Mouse (Mus musculus): ENCODE measurements at regions not wholly inside any gene's neighbourhood (a gene's known extent, or its start where the extent isn't known, plus 50 kb on each side); places are given as distances from the start of the nearest gene placed in this dataset.

- DNase-seq (ENCODE audit: low spot score) = no peak
These were observed 153.2 kb downstream of the Matn1 start for GRCm38 (mm10) chr4:131097421-131097820.

DNA sequence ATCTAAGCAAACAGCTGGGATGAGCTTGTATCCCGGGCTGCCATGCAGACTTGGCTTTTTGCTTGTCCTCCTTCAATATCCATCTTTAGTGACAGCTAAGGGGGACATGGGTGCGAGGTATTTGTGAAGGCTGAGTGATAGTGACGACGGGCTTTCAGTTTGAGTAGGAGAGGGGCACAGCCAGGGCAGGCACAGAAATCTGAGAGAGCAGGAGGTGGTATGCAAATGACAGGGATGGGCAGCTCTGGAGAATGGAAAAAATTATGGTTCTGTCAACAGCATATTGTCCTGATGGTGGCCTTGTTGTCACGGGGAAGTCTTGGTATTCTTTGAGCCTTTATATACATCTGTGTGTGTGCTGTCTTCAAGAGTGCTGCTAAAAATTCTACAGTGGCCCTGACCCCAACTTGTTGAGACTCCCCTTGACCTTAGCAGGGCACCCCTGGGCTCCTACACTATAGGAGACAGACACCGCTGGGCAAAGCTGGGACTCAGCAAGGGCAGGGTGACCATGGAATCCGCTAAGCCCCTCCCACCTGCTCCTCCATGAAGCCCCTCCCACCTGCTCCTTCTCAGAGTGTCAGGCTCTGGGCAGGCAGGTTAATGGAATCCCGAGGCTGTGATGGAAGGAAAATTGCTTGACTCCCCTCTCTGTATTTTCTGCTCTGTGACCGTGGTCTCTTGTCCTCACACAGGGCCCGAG, 156.1 kb downstream of the Matn1 start:
- DNase-seq (ENCODE audit: low spot score) = no peak

DNA sequence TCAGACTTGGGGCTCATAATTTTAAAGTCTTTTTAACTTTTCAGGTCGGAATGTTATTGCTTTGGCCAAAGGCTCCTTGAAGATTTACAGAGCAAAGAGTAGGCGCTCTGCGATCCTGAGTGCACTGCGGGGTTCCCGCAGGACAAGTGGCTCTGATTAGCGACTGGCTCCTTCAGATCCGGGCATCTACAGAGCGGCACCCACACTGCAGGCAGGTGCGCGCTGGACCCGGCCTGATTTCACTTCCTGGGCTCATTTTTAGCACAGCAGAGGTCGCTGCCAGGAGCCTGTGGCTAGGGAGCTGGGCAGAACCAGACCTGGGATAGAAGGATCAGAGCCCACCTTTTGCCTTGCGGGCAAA, 156.6 kb downstream of the Matn1 start:
- no peak for DNase-seq (ENCODE audit: low spot score)

DNA sequence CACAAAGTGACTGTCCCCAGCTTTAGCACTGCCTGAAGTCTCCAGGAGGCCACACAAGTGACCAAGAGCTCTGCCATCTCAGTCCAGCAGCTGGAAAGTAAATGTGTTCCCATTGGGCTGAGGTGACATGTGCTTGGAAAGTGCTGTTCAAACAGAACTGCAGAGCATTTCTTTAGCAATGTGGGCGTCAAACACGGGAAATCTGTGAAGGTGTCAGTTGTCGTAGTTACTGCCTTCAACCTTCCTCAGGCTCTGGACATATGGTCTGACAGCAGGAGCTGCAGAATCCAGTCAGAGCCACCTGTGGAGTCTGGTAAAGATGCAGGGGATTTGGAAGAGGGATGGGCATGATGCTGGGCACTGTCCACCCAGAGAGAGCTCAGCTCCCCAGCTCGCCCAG, 158.0 kb downstream of the Matn1 start:
- DNase-seq (ENCODE audit: low spot score) = no peak

- no peak for DNase-seq (ENCODE audit: low spot score)
These were observed 163.1 kb downstream of the Matn1 start for GRCm38 (mm10) chr4:131107127-131107857.

DNA sequence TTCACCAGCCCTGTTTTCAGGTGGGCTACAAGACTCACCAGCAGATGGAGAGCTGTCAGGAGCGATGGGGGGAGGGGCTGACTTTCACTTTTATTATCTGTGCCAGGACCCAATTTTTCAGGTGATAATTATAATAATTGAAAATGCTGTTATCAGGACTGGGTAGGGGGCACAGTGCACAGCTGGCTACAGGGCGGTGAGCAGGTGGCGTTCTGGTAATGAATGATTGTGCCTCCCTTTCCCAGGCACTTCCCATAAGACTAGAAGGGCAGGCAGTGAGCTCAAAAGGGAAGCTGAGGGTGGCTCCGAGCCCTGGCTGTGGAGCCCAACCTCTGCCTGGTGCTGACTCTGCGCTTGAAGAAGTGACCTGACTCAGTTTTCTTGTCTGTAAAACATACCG, 168.4 kb downstream of the Matn1 start:
- no peak for DNase-seq (ENCODE audit: low spot score)

GRCm38 (mm10) chr4:131113727-131114303, 169.6 kb downstream of the Matn1 start:
- DNase-seq (ENCODE audit: low spot score) = no peak

GRCm38 (mm10) chr4:131115247-131115646, 171.1 kb downstream of the Matn1 start:
- peak; percentile 42 for DNase-seq (ENCODE audit: low spot score)

DNA sequence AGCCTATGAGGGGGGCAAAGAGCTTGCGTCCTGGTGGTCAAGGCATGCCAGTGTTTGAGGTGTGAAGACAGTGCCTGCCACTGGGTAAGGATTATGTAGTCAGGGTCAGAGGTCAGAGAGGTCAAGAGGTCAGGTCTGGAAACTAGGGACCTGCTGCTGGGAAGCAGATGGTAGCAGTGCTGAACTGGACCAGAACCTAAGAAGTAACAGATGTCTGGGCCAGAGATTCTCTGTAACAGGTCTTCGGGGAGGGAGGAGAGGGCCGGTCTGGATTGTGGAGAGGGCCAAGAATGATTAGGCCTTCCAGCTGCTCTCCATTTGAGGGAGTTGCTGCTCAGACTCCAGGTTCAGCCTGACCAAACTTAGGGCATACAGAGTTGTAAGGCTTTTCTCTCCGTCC, 174.4 kb downstream of the Matn1 start:
- DNase-seq (ENCODE audit: low spot score) = no peak

GRCm38 (mm10) chr4:131119621-131120020, 175.4 kb downstream of the Matn1 start:
- DNase-seq (ENCODE audit: low spot score) = no peak

DNA sequence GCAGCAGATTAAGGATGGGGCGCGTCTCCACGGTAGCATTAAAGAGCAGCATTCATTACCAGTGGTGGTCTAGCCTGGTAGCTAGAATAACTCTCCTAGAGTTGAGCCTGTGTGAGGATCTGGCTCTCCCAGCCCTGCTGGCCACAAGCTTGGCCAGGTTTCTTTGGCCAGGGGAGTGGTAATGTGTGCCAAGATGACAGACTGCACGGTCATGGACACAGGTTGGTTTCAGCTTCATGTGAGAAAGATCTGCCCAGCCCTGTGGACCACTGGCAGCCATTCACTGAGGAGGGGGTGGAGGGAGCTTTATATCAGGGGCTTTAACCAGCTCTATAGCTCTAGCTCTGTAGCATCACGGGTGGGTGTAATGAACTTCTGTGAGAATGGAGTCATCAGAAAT, 176.5 kb downstream of the Matn1 start:
- DNase-seq (ENCODE audit: low spot score) = peak; percentile 3

- no peak for DNase-seq (ENCODE audit: low spot score)
These were observed 181.8 kb downstream of the Matn1 start for GRCm38 (mm10) chr4:131125975-131126374.

DNA sequence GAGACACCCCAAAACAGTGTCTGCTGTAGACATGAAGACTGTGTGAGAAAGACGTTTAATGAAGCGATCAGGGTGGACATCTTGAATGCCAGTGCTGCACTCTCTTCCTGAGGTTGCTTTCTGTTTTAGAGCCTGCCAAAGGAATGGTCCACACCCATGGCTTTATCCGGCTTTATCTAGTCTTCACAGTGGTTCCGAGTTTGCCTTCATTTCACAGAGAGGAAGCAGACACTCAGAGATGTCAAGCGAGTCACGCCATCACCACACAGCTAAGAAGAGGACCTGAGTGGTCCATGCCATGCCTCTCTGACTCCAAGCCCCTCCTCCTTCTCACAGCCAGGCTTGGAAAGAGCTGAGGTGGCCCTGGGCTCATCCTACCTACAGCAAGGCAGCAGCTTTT, 182.7 kb downstream of the Matn1 start:
- no peak for DNase-seq (ENCODE audit: low spot score)

GRCm38 (mm10) chr4:131128646-131129045, 184.5 kb downstream of the Matn1 start:
- DNase-seq (ENCODE audit: low spot score) = no peak

GRCm38 (mm10) chr4:131132201-131132600, 188.0 kb downstream of the Matn1 start:
- no peak for DNase-seq (ENCODE audit: low spot score)

DNA sequence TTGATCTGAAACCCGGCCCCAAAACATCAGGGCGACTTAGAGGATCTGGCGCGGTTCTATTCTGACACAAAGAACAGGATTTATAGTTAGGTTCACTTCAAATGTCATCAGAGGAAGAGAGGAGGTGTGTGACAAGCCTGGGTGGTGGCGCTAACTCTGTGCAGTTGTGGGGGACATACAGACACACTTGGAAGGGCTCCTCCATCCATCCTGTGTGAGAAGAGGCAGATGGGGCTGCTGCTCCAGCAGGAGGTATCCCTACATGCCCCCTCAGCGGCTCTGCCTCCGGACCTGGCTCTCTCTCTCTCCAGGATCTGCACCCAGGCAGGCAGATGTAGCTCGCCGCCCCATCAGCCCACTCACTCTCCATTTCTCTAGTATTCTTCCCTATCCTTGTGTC, 188.6 kb downstream of the Matn1 start:
- no peak for DNase-seq (ENCODE audit: low spot score)

DNA sequence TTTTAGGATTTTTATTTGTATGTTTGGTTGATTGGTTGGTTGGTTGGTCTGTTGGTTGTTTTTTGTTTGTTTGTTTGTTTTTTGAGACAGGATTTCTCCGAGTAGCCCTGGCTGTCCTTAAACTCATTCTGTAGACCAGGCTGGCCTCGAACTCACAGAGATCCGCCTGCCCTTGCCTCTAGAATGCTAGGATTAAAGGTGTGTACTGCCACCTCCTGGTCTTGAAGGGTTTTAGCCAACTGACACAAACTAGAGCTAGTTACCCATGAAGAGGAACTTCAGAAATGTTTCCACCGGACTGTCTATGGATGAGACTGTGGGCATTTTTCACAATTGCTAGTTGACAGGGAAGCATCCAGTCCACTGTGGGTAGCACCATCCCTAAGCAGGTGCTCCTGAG, 191.7 kb downstream of the Matn1 start:
- no peak for DNase-seq (ENCODE audit: low spot score)

DNA sequence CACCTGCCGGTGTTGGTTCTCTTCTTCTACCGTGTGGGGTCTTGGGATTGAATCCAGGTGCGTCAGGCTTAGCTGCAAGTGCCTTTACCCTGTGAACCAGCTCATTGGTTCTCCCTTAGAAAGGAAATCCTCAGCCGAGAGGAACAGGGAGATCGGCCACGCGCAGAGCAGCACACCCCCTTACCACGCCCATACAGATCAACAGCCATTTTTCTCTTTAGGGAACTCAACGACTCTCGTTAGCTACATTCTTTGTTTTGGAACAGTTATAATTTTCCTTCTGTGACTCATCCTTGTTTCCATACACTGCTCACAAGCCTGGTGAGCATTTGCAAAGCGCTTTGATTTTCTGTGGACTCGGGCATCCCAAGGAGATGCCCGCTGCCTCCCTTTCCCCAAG, 194.7 kb downstream of the Matn1 start:
- DNase-seq (ENCODE audit: low spot score) = no peak

- DNase-seq (ENCODE audit: low spot score) = no peak
These were observed 197.8 kb downstream of the Matn1 start for GRCm38 (mm10) chr4:131141890-131142465.

DNA sequence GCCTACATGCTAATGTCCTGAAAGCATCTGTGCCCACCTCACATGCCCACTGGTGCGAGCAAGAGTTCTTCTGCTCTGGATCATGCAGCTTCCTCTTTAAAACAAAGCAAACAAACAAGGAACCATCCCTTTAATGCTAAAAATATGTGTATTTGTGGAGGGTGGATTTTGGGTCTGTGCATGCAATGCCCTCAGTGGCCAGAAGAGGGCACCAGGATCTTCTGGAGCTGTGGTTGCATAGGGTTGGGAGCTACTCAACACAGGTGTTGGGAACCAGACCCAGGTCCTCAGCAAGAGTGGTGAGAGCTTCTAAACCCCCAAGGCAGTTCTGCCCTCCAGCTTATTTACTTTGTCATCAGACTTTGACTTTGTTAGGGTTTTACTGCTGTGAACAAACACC, 201.3 kb downstream of the Matn1 start:
- DNase-seq (ENCODE audit: low spot score) = no peak

GRCm38 (mm10) chr4:131148042-131148747, 204.0 kb downstream of the Matn1 start:
- no peak for DNase-seq (ENCODE audit: low spot score)

- DNase-seq (ENCODE audit: low spot score) = no peak
These were observed 205.3 kb downstream of the Matn1 start for GRCm38 (mm10) chr4:131149466-131149865.

All from heart, adult 8-10 months (tissue).